Mouse (Mus musculus): ENCODE results near the gene Col6a6. TPM values are rescaled to one million over a fixed set of nuclear protein-coding genes. Genes with fewer than 3 reads are reported as not detected.

Gene Col6a6
- polyA plus RNA-seq, 1 experiment, result 0.28 TPM

- Histone ChIP-seq H3K4me3 (ENCODE audit: insufficient read depth, low read depth, low read length) (no peak overlapping the region), H3K4me1 (ENCODE audit: control insufficient read depth, insufficient read depth, low read length) (no peaks in the 10 kb centered on the region), H3K27ac (ENCODE audit: insufficient read depth, low read depth, low read length) (no peak overlapping the region), H3K36me3 (ENCODE audit: control insufficient read depth, insufficient read depth, low read length) (peaks cover 1% of the 10 kb centered on the region; the same call in 1 of the 2 replicates), H3K27me3 (replicated peaks; ENCODE audit: control insufficient read depth, insufficient read depth, low read length) (no peaks in the 10 kb centered on the region)
- DNase-seq, result no peak
- 79% methylated on average over 7 of the region's 7 CpGs for WGBS
- no peak for TF ChIP-seq CTCF (conservative IDR thresholded peaks at IDR 0.05; ENCODE audit: insufficient read depth, insufficient read length, low read depth, low read length)
- no peak for TF ChIP-seq POLR2A (IDR thresholded peaks at IDR 0.05; ENCODE audit: low read depth, low read length)
Observed at GRCm38 (mm10) chr9:105689485-105689884, 138.5 kb downstream of the Col6a6 start.

DNA sequence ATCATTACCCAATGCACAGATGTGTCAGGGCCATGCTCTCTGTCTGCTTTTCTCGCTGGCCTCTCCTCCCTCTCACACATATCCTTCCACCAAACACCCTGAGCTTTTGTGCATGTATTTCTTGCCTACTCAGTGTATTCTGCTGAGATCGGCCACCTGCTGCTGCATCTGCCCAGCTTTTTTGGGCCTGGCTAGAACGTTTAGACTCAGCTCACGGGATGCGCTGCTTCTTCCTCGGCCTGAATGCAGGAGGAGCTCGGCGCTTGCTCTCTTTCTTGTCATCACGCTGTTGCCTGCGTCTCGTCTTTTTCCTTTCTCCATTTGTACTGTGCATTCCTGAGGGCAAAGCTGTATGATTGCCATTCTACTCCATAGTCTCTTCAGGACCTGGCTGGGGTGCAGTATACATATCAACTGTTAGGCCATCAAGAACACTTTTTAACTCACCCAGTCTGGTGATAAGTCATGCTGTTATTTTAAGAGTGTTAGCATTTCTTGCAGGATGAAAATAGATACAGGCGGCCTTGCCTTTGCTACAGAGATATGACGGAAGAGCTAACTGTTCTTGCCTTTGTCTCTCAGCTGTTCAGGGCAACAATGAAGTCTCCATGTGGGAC lies 143.3 kb downstream of the Col6a6 start:
- H3K27me3 ChIP-seq (replicated peaks; ENCODE audit: control insufficient read depth, insufficient read depth, low read length), result no peaks in the 10 kb centered on the region
- H3K4me3 ChIP-seq (ENCODE audit: insufficient read depth, low read depth, low read length), result no peak overlapping the region
- WGBS, result 91% methylated on average over 13 of the region's 13 CpGs
- DNase-seq, result no peak
- H3K36me3 ChIP-seq (ENCODE audit: control insufficient read depth, insufficient read depth, low read length), result peaks cover 1% of the 10 kb centered on the region; the same call in 1 of the 2 replicates
- H3K4me1 ChIP-seq (ENCODE audit: control insufficient read depth, insufficient read depth, low read length), result no peaks in the 10 kb centered on the region
- H3K27ac ChIP-seq (ENCODE audit: insufficient read depth, low read depth, low read length), result no peak overlapping the region
- TF ChIP-seq POLR2A (IDR thresholded peaks at IDR 0.05; ENCODE audit: low read depth, low read length) (no peak), CTCF (conservative IDR thresholded peaks at IDR 0.05; ENCODE audit: insufficient read depth, insufficient read length, low read depth, low read length) (no peak)

DNA sequence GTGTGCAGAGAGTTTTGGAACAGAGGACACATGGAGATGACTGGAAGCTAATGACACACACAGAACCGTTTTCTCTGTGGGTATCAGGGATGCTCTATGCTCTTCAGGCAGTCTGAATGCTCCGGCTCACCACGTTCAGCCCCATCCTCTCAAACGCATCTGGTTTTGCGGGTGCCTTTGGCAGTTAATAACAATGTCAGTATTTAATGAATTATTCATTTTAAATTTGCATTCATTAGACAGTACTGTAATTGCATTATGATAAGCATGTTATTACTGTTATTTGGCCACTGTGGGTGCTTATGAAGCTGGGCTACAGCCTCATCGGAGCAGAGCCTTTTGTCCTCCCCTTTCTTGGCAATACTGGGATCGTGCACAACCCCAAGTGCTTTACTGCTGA lies 146.6 kb downstream of the Col6a6 start:
- TF ChIP-seq POLR2A (IDR thresholded peaks at IDR 0.05; ENCODE audit: low read depth, low read length) (no peak), CTCF (conservative IDR thresholded peaks at IDR 0.05; ENCODE audit: insufficient read depth, insufficient read length, low read depth, low read length) (no peak)
- 87% methylated on average over 7 of the region's 7 CpGs for WGBS
- DNase-seq, result no peak
- no peaks in the 10 kb centered on the region for H3K27me3 ChIP-seq (replicated peaks; ENCODE audit: control insufficient read depth, insufficient read depth, low read length)
- H3K27ac ChIP-seq (ENCODE audit: insufficient read depth, low read depth, low read length), result no peak overlapping the region
- H3K4me1 ChIP-seq (ENCODE audit: control insufficient read depth, insufficient read depth, low read length), result no peaks in the 10 kb centered on the region
- H3K4me3 ChIP-seq (ENCODE audit: insufficient read depth, low read depth, low read length), result no peak overlapping the region
- H3K36me3 ChIP-seq (ENCODE audit: control insufficient read depth, insufficient read depth, low read length), result peaks cover 4% of the 10 kb centered on the region

DNA sequence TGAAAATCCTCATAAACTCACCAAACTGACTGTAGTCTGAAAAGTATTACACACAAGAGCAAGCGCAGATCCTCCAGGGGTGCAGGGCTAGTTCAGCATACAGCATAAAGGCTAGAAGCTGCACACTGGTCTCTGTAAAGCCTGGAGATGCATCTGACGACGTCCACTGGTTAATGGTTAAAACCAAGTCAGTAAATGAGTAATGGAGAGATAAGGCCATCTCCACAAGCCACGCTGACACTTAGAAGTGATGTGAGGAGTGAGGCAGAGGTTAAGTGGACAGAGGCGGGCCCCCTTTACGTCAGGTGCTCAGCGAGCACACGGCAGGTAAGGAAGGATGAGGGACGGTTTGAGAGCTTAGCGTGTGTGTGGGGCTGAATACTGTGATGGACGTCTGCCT lies 152.0 kb downstream of the Col6a6 start:
- Histone ChIP-seq H3K36me3 (ENCODE audit: control insufficient read depth, insufficient read depth, low read length) (peaks cover 2% of the 10 kb centered on the region), H3K27me3 (replicated peaks; ENCODE audit: control insufficient read depth, insufficient read depth, low read length) (no peaks in the 10 kb centered on the region), H3K4me3 (ENCODE audit: insufficient read depth, low read depth, low read length) (no peak overlapping the region), H3K4me1 (ENCODE audit: control insufficient read depth, insufficient read depth, low read length) (no peaks in the 10 kb centered on the region), H3K27ac (ENCODE audit: insufficient read depth, low read depth, low read length) (no peak overlapping the region)
- 55% methylated on average over 11 of the region's 11 CpGs for WGBS
- DNase-seq, result peak; percentile 5
- no peak for TF ChIP-seq CTCF (conservative IDR thresholded peaks at IDR 0.05; ENCODE audit: insufficient read depth, insufficient read length, low read depth, low read length)
- TF ChIP-seq POLR2A (IDR thresholded peaks at IDR 0.05; ENCODE audit: low read depth, low read length), result no peak

- TF ChIP-seq CTCF (conservative IDR thresholded peaks at IDR 0.05; ENCODE audit: insufficient read depth, insufficient read length, low read depth, low read length) (no peak), POLR2A (IDR thresholded peaks at IDR 0.05; ENCODE audit: low read depth, low read length) (no peak)
- Histone ChIP-seq H3K27me3 (replicated peaks; ENCODE audit: control insufficient read depth, insufficient read depth, low read length) (no peaks in the 10 kb centered on the region), H3K4me3 (ENCODE audit: insufficient read depth, low read depth, low read length) (no peak overlapping the region), H3K4me1 (ENCODE audit: control insufficient read depth, insufficient read depth, low read length) (no peaks in the 10 kb centered on the region), H3K36me3 (ENCODE audit: control insufficient read depth, insufficient read depth, low read length) (no peaks in the 10 kb centered on the region; the same call in 1 of the 2 replicates), H3K27ac (ENCODE audit: insufficient read depth, low read depth, low read length) (no peak overlapping the region)
- WGBS, result 73% methylated on average over 2 of the region's 2 CpGs
- no peak for DNase-seq
Observed at GRCm38 (mm10) chr9:105672032-105672431, 155.9 kb downstream of the Col6a6 start.

DNA sequence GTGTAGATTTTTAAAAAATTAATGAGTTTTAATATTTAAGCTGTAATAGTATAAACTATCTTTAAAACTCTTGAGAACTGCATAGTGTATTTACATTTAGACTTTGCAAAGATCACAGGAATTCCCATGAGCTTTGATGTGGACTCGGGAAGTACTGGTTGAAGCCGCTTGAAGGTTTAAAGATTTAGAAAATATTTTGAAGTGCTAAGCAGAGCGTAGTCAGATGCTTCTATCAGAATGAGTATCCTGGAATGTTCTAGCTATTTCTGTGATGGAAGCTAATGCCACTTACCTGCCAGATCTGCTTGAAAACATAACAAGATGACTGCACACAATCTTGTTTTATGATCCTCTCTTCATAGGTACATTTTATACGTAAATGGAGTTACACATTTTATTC lies 157.0 kb downstream of the Col6a6 start:
- 94% methylated on average over 4 of the region's 4 CpGs for WGBS
- Histone ChIP-seq H3K27me3 (replicated peaks; ENCODE audit: control insufficient read depth, insufficient read depth, low read length) (no peaks in the 10 kb centered on the region), H3K27ac (ENCODE audit: insufficient read depth, low read depth, low read length) (no peak overlapping the region), H3K36me3 (ENCODE audit: control insufficient read depth, insufficient read depth, low read length) (no peaks in the 10 kb centered on the region; the same call in 1 of the 2 replicates), H3K4me1 (ENCODE audit: control insufficient read depth, insufficient read depth, low read length) (no peaks in the 10 kb centered on the region), H3K4me3 (ENCODE audit: insufficient read depth, low read depth, low read length) (no peak overlapping the region)
- TF ChIP-seq CTCF (conservative IDR thresholded peaks at IDR 0.05; ENCODE audit: insufficient read depth, insufficient read length, low read depth, low read length), result no peak
- TF ChIP-seq POLR2A (IDR thresholded peaks at IDR 0.05; ENCODE audit: low read depth, low read length), result no peak
- no peak for DNase-seq

GRCm38 (mm10) chr9:105665269-105665668 lies 162.7 kb downstream of the Col6a6 start:
- TF ChIP-seq CTCF (conservative IDR thresholded peaks at IDR 0.05; ENCODE audit: insufficient read depth, insufficient read length, low read depth, low read length) (no peak), POLR2A (IDR thresholded peaks at IDR 0.05; ENCODE audit: low read depth, low read length) (no peak)
- Histone ChIP-seq H3K36me3 (ENCODE audit: control insufficient read depth, insufficient read depth, low read length) (no peaks in the 10 kb centered on the region; the same call in none of the 2 replicates), H3K4me1 (ENCODE audit: control insufficient read depth, insufficient read depth, low read length) (no peaks in the 10 kb centered on the region), H3K4me3 (ENCODE audit: insufficient read depth, low read depth, low read length) (no peak overlapping the region), H3K27me3 (replicated peaks; ENCODE audit: control insufficient read depth, insufficient read depth, low read length) (no peaks in the 10 kb centered on the region), H3K27ac (ENCODE audit: insufficient read depth, low read depth, low read length) (no peak overlapping the region)
- DNase-seq, result no peak
- 84% methylated on average over 7 of the region's 7 CpGs for WGBS
